Mouse (Mus musculus): Measurements from ENCODE around the gene Scn2a.

- TF ChIP-seq CTCF (IDR thresholded peaks at IDR 0.05; ENCODE audit: low read depth, low read length) (no peak), POLR2A (IDR thresholded peaks at IDR 0.05; ENCODE audit: borderline replicate concordance, low read depth, low read length) (no peak)
Measured at GRCm38 (mm10) chr2:65621254-65621653, 683 bp downstream of the Scn2a start.
